Mouse (Mus musculus): ENCODE results near the gene Psme3.

The Psme3 gene

DNA sequence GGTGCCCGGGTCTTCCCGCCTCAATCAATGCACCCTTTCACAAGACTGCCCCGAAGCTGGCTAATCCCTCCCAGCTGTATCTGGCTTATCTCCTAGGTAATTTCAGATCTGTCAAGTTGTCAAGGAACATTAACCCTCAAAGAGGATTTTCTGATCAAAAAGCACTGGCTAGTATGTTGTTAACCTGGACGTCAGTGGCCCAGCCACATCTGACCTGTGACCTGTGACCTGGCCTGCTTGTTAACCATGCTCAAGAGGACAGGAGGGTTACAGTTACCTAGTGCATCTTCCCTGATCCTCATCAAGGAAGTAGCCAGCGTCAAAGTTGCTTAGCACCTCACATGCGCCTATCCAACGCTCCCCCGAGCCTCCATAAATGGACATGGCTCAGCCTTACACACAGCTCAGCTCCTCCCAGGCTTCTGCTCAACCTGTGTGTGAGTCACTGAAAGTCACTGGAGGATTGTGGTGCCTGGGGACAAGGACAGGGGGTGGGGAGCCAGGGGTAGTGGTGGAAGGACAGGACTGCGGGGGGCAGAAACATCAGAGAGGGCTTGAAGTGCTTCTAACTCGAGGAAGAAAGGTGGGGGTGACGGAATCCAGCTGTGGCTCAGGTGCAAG is 35.2 kb downstream of the Psme3 start:
- ATAC-seq (ENCODE audit: insufficient number of reproducible peaks, low FRiP score, low TSS enrichment): no peak

DNA sequence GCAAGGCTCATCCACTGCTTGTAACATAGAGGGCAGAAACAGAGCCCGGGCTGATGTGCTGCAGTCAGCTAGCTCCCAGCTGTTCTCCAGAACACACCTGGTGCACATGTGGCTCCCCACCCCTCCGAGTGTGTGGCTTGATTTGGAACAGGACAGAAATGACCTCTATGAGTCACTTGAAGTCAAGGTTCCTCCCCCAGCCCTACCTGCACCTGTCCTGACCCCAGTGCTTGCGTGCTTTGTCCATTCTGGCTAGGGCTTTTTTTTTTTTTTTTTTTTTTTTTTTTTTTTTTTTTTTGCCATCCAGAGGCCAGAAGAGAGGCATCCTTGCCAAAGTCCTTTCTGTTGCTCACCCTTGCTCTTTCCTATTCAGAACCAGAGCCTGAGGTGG is 35.7 kb downstream of the Psme3 start:
- no peak for ATAC-seq (ENCODE audit: insufficient number of reproducible peaks, low FRiP score, low TSS enrichment)

DNA sequence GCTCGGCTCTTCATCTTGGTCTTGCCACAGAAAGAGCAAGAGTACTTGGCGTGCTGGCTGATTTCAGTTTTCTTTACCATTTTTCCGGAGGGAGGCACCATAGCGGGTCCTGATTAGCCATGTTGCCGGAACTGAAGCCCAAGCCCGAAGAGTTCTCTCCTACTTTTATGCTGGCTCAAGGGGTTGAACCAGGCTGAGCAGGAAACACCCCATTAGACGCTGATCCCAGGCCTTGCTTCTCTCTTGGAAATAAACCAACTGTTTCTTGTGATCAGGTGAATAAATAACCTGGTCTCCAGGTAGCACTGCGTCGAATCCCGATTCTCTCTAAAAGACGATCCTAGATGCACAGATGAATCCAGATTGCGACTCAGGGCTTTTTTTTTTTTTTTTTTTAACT is 37.4 kb downstream of the Psme3 start:
- no peak for ATAC-seq (ENCODE audit: insufficient number of reproducible peaks, low FRiP score, low TSS enrichment)

DNA sequence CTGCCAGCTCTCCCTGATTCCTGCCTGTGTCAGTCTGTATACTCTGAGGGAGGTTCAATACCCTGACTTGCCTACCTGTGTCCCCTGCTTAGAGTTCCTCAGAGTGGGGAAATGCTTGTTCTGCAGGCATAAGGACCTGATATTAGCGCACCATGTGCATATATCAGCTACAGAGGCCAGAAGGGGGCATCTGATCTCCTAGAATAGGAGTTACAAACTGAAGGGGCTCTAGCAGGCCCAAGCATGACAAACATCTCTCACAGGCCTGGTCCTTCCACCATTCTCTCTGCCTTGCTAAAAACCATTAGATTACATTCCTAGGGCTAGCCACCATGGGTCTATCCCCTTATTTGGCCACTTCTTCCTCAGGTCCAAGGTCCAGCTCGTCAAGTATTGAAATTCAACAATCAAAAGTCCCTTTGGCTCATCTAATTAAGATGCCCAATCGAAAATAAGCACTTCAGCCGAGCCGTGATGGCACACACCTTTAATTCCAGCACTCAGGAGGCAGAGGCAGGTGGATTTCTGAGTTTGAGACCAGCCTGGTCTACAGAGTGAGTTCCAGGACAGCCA is 38.5 kb downstream of the Psme3 start:
- ATAC-seq (ENCODE audit: insufficient number of reproducible peaks, low FRiP score, low TSS enrichment): no peak

DNA sequence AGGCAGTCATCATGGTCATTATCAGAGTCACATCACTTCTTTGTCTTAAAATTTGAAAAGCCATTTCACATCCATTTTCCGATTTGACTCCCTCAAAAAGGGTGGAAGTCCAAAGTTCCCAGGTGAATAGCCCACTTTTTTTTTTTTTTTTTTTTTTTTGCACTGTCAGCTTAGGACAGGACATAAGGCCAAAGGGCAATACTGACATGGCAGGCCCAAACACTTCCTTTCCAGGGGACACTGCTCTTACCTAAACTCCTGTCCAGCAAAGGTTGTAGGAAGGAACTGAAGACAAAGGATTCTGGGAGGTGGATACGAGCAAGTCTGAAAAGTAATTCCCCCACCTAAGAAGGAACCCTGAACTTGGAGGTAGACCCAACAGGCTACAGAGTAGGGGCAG is 39.9 kb downstream of the Psme3 start:
- ATAC-seq (ENCODE audit: insufficient number of reproducible peaks, low FRiP score, low TSS enrichment): no peak

DNA sequence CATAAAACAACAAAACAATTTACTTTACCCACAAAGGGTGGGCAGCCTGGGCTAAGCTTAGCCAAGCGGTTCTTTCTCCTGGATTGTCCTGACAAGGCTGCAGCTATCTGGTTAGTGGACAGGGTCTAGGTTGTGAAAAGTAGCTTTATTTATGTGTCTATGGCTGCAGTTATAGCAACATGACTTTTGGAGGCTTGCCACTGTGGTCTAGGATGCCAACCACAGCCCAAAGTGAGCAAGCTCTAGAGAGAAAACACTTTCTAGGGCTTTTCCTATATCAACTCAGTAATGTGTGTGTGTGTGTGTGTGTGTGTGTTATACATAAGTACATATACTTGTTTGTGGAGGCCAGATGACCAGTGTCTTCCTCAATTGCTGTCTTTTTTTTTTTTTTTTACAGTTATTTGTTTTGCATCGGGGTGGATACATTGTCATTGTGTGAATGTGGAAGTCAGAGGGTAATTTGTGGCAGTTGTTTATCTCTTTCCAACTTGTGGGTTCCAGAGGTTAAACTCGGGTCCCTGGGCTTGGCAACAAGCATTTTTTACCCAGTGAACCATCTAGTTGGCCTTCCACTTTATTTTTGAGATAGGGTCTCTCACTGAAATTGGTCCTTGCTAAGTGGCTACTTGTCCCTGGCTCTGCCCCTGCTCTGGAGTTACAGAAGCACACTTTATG is 41.6 kb downstream of the Psme3 start:
- ATAC-seq (ENCODE audit: insufficient number of reproducible peaks, low FRiP score, low TSS enrichment): no peak

DNA sequence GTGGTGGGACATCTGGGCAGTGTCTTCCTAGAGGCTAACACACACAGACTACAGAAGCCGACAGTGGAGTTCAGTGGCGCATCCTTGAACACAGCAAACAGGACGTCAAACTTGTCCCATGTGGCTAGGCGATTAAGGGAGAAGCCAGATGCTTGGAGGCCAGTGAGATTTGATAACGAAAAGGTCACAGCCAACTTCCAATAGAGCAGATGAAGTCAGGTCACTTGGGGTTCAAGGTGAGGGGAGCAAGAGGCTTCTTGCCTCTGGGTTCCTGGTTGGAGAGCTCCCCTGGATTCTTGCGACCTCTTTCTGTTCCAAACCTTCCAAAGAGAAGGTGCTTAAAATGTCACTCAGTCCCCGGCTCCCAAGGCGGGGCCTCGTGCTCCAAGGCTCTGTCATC is 43.8 kb downstream of the Psme3 start:
- ATAC-seq (ENCODE audit: insufficient number of reproducible peaks, low FRiP score, low TSS enrichment): no peak

DNA sequence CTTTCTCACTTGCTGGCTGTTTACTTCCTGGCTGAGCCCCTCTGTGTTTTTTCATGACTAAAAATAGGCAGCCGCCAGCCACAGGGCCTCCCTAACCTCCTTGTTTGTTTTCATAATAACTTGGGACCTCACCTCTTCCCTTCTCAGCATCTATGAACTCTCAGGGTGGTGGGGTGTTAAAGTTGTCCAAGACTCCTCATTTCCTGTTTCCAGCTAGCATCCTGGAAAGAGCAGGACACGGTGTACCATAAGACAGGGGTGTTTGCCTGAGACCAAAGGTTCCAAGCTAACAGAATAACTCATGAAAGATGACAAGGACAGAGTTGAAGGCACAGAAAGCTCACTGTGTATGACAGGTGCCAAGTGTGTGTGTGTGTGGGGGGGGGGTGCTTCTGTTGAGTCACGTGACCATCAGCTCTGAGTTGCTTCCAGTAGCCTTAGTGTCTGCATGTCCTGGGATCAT is 44.7 kb downstream of the Psme3 start:
- no peak for ATAC-seq (ENCODE audit: insufficient number of reproducible peaks, low FRiP score, low TSS enrichment)

DNA sequence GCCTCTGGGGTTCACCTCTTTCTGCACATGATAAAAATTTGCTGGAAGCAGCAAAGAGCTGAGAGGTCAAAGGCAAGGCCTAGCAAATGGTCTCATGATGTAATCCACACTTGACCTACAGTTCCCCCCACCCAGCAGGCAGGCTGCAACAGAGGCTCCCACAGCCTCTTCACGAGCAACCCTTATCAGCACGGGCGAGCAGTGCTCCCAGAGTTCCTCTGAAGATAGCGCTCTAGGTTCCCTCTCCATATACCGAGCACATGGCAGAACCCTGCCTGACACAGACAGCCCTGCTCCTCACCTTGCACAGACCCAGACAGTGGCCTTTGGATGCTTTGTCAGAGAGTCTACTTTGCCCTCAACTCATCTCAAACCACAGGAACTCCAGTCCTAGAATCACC is 48.5 kb downstream of the Psme3 start:
- ATAC-seq (ENCODE audit: insufficient number of reproducible peaks, low FRiP score, low TSS enrichment): no peak

DNA sequence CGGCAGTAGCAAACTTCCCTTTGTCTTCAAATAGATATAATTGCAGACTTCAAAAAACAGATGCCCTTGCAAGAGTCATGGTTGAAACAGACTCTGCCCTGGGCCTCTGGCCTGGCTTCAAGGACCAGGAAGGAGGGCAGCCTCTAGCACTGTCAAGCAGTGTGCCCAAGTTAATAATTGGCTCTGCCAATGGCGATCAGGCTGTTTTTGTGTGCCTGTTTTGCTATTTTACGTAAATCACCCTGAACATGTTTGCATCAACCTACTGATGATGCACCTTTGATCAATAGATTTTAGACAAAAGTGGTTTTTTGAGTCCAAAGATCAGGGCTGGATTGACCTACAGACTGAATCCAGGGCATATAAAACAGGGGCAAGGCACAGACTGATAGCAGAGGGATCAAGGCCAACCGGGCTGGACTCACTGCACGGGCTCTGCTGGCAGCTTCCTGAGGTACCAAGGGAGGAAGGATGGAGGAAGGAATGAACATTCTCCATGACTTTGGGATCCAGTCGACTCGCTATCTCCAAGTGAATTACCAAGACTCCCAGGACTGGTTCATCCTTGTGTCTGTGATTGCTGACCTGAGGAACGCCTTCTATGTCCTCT is 51.4 kb downstream of the Psme3 start, which contains the start of gene G6pc:
TSS of gene G6pc (plus strand) at position 236 of the 610 bp plus-strand sequence.
- no peak for ATAC-seq (ENCODE audit: insufficient number of reproducible peaks, low FRiP score, low TSS enrichment)

DNA sequence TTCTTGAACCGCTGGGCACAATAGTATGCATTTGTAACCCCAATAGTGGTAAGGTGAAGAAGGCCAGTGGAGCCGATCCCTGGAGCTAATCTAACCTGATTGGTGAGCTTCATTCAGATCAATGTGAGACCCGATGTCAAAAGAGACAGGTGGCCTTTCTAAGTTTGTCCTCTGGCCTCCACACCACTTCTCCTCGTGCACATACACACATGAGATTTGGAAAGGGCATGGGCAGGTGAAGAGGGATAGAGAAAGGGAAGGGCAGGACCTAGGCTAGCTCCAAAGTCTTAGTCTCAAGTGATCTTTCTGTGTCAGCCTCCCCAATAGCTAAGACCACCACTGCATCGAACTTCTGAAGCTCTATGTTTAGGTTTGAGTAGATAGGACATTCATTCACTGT is 54.1 kb downstream of the Psme3 start:
- no peak for ATAC-seq (ENCODE audit: insufficient number of reproducible peaks, low FRiP score, low TSS enrichment)

Measured in cerebellum, adult (tissue).